Mouse (Mus musculus) midbrain, embryonic 11.5 days (tissue): ENCODE measurements around the gene Gemin4. TPM values are rescaled to one million over a fixed set of nuclear protein-coding genes. Genes with fewer than 3 reads are reported as not detected.

Source experiments
- ATAC-seq: fragments of 200-750 bp; cut with Nextera tagmentation; 2 replicates; pipeline ENCODE4 v1.8.0; 2017; ENCODE audit warnings: moderate TSS enrichment, moderate library complexity; ENCODE audit not compliant: low FRiP score
- DNase-seq: peaks from one replicate; pipeline ENCODE4 v3.0.0; 2015; ENCODE audit warnings: low spot score; ENCODE audit errors: missing footprints
- H3K27ac ChIP-seq: fragments of 300-500 bp; sonication (generic); 2 replicates; pipeline ENCODE4 v1.5.1; 2014; ENCODE audit warnings: low read depth, low read length
- H3K27me3 ChIP-seq: fragments of 300-500 bp; sonication (generic); 2 replicates; pipeline ENCODE4 v1.6.1; 2014; ENCODE audit warnings: mild to moderate bottlenecking, low read length, moderate library complexity, mixed read lengths; ENCODE audit not compliant: control insufficient read depth, insufficient read depth
- H3K36me3 ChIP-seq: fragments of 300-500 bp; sonication (generic); 2 replicates; pipeline ENCODE4 v1.6.1; 2014; ENCODE audit warnings: mild to moderate bottlenecking, low read length, moderate library complexity, mixed read lengths; ENCODE audit not compliant: control insufficient read depth, insufficient read depth
- H3K4me1 ChIP-seq: fragments of 300-500 bp; sonication (generic); 2 replicates; pipeline ENCODE4 v1.6.1; 2014; ENCODE audit warnings: low read length; ENCODE audit not compliant: control insufficient read depth, insufficient read depth
- H3K4me2 ChIP-seq: fragments of 300-500 bp; sonication (generic); 2 replicates; pipeline ENCODE4 v1.6.1; 2014; ENCODE audit warnings: mild to moderate bottlenecking, moderate library complexity
- H3K4me3 ChIP-seq: fragments of 300-500 bp; sonication (generic); 2 replicates; pipeline ENCODE4 v1.5.1; 2014; ENCODE audit warnings: low read depth, low read length
- H3K9ac ChIP-seq: fragments of 300-500 bp; sonication (generic); 2 replicates; pipeline ENCODE4 v1.6.1; 2014; ENCODE audit warnings: low read length
- H3K9me3 ChIP-seq: fragments of 300-500 bp; sonication (generic); 2 replicates; pipeline ENCODE4 v1.6.1; 2016; ENCODE audit warnings: low read length; ENCODE audit not compliant: control insufficient read depth
- WGBS: fragments of 180-500 bp; shearing (Covaris S2); extraction: QIAGEN DNeasy Blood & Tissue Kit; methylation state at CpG from one replicate; pipeline ENCODE4 v1.1.7; 2014; 5-methylcytosine and 5-hydroxymethylcytosine counted together
- polyA plus RNA-seq: library from polyadenylated mRNA; unstranded; fragments of >200 nt; fragmentation: Nextera tagmentation; extraction: Ambion mirVana; gene quantifications from 2 replicates; pipeline ENCODE4 v1.2.1, GENCODE M21; 2014

Gene Gemin4
- polyA plus RNA-seq, 1 experiment from 2014 or later: 42.8 TPM

DNA sequence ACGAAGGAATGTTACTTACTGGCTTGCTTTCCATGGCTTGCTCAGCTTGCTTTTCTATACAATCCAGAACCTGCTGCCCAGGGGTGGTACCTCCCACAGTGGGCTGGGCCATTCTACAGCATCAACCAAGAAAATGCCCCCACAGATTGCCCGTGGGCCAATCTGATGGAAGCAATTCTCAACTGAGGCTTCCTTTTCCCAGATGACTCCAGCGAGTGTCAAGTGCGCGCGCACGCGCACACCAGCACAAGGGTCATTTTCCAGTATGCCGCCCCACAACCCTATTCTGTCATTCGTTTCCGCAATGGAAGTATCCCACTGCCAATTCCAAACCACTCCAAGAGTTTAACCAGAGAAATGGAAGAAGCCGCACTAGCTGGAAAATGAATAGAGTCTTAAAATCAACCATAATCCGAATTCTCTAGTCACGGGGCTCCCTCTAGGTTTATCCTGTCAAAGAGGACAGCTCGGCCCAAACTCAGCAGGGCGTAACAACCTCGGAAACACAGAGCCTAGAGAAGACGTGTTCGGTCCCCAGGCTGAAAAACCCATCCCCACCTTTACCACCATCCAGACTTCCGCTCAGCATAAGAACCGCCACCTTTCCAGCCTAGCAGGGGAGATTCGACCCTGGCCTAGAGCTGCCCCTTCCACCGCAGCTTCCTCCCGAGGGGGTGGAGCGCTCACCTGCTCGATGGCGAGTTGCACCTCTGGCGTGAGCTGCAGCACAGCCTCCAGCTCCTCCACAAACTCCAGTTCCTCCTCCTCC lies 38.6 kb downstream of the Gemin4 start:
- no peak for DNase-seq
- Histone ChIP-seq H3K36me3 (no peaks in the 10 kb centered on the region), H3K27me3 (no peaks in the 10 kb centered on the region), H3K9ac (peak overlapping the region; percentile 79), H3K27ac (no peak overlapping the region), H3K4me1 (peaks cover 9% of the 10 kb centered on the region), H3K9me3 (no peaks in the 10 kb centered on the region), H3K4me2 (peak overlapping the region; percentile 93), H3K4me3 (peak overlapping the region; percentile 86)
- 2% methylated on average over 28 of the region's 28 CpGs for WGBS
- ATAC-seq: peak; percentile 65

DNA sequence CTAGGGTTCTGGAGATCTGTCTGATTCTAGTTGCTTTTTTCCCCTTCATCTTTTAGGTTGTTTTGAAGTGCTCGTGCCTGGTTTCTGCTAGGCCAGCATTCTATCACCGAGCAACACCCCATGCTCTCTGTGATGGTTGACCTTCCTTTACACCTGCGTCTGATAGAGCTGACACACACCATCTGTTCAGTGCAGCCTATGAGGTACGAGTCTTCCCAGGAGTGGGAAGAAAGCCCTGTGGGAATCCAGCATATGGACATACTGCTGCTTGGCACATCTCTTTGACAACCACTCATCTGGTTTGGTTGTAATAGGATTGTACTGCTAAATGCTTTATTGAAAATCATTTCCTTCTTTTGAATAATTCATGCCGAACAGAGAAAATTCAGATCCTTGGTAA lies 47.3 kb downstream of the Gemin4 start:
- Histone ChIP-seq H3K9ac (no peak overlapping the region), H3K4me3 (no peak overlapping the region), H3K4me1 (no peaks in the 10 kb centered on the region), H3K4me2 (no peak overlapping the region), H3K36me3 (no peaks in the 10 kb centered on the region), H3K27me3 (no peaks in the 10 kb centered on the region), H3K27ac (no peak overlapping the region), H3K9me3 (no peaks in the 10 kb centered on the region)
- 74% methylated on average over 5 of the region's 5 CpGs for WGBS
- ATAC-seq (no peak), DNase-seq (no peak)

DNA sequence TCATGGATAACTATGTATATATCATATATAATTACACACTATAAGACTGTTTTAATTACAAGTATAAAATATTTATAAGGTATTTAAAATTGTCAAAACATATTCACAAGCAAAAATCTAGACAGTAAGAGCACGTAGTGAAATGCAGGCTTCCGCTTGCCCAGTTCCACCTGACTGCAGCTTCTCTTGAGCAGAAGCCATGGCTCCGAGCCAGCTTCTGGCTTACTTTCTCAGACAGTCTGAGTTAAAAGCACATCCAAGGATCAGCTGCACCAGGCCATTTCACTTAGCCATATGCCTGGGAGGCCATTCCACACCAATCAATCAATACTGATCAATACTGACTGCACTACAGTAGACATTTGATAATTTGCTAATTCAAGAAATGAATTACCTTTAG lies 48.5 kb downstream of the Gemin4 start:
- Histone ChIP-seq H3K36me3 (no peaks in the 10 kb centered on the region), H3K9me3 (no peaks in the 10 kb centered on the region), H3K27ac (no peak overlapping the region), H3K4me1 (no peaks in the 10 kb centered on the region), H3K9ac (no peak overlapping the region), H3K27me3 (no peaks in the 10 kb centered on the region), H3K4me3 (no peak overlapping the region), H3K4me2 (no peak overlapping the region)
- DNase-seq: no peak
- WGBS: 90% methylated on average over 3 of the region's 3 CpGs
- no peak for ATAC-seq

- H3K4me2 ChIP-seq: no peak overlapping the region
- peak; percentile 96 for DNase-seq
- ATAC-seq: no peak
- no peaks in the 10 kb centered on the region for H3K9me3 ChIP-seq
- H3K36me3 ChIP-seq: no peaks in the 10 kb centered on the region
- 40% methylated on average over 5 of the region's 5 CpGs for WGBS
- no peaks in the 10 kb centered on the region for H3K27me3 ChIP-seq
- H3K4me3 ChIP-seq: no peak overlapping the region
- no peaks in the 10 kb centered on the region for H3K4me1 ChIP-seq
- no peak overlapping the region for H3K27ac ChIP-seq
- H3K9ac ChIP-seq: no peak overlapping the region
Observed at GRCm38 (mm10) chr11:76167079-76167765, 50.2 kb downstream of the Gemin4 start.

DNA sequence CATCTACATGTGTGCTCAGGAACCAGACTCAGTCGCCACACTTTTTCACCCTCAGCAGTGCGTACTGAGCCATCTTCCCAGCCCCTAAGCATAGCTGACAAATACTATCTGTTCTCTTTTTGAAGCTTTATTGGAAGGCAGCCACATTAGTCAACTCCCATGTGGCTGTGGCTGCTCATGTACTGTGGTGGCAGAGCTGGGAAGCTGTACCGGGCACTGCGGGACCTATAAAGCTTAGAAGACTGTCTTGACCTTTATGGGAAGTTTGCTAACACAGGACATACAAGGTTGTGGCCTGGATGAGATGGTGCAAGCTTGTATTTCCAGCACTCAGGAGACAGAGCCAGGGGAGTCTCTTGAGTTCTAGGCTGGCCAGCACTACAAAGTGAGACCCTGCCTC lies 50.8 kb downstream of the Gemin4 start:
- no peak for ATAC-seq
- WGBS: 96% methylated on average over 4 of the region's 4 CpGs
- no peak for DNase-seq
- Histone ChIP-seq H3K4me2 (no peak overlapping the region), H3K36me3 (no peaks in the 10 kb centered on the region), H3K27ac (no peak overlapping the region), H3K27me3 (no peaks in the 10 kb centered on the region), H3K4me1 (no peaks in the 10 kb centered on the region), H3K9ac (no peak overlapping the region), H3K9me3 (no peaks in the 10 kb centered on the region), H3K4me3 (no peak overlapping the region)

Other genes with a start within 250 kb of the Gemin4 start
- 0.23 TPM in 1 of 2 replicates, not detected in the other for gene 1700016K19Rik, start 217.8 kb downstream of the Gemin4 start, polyA plus RNA-seq
- gene Rflnb, start 189.9 kb downstream of the Gemin4 start, polyA plus RNA-seq: 13.4 and 13.9 TPM in 2 replicates
- 44.2 and 47.4 TPM in 2 replicates for gene Vps53, start 38.0 kb downstream of the Gemin4 start, polyA plus RNA-seq
- gene Fam57a, start 38.0 kb downstream of the Gemin4 start, polyA plus RNA-seq: 30.9 and 32.7 TPM in 2 replicates
- 0.34 and 0.40 TPM in 2 replicates for gene Dbil5, start 56 bp downstream of the Gemin4 start, polyA plus RNA-seq
- gene Mrm3, start 26.1 kb upstream of the Gemin4 start, polyA plus RNA-seq: 19.5 and 20.1 TPM in 2 replicates
- gene Glod4, start 26.1 kb upstream of the Gemin4 start, polyA plus RNA-seq: 131 and 138 TPM in 2 replicates
- gene Nxn, start 181.5 kb upstream of the Gemin4 start, polyA plus RNA-seq: 43.8 and 51.3 TPM in 2 replicates
- gene Timm22, start 189.3 kb upstream of the Gemin4 start, polyA plus RNA-seq: 117 and 118 TPM in 2 replicates